Mouse (Mus musculus): ENCODE data around the gene Mast1. TPM values are rescaled to one million over a fixed set of nuclear protein-coding genes. Genes with fewer than 3 reads are reported as not detected.
A peak's percentile ranks its signal among the peaks of the same experiment; 100 is the strongest.

Mast1 gene
- total and polyA plus RNA-seq, 2 experiments from 2014 or later: not detected

DNA sequence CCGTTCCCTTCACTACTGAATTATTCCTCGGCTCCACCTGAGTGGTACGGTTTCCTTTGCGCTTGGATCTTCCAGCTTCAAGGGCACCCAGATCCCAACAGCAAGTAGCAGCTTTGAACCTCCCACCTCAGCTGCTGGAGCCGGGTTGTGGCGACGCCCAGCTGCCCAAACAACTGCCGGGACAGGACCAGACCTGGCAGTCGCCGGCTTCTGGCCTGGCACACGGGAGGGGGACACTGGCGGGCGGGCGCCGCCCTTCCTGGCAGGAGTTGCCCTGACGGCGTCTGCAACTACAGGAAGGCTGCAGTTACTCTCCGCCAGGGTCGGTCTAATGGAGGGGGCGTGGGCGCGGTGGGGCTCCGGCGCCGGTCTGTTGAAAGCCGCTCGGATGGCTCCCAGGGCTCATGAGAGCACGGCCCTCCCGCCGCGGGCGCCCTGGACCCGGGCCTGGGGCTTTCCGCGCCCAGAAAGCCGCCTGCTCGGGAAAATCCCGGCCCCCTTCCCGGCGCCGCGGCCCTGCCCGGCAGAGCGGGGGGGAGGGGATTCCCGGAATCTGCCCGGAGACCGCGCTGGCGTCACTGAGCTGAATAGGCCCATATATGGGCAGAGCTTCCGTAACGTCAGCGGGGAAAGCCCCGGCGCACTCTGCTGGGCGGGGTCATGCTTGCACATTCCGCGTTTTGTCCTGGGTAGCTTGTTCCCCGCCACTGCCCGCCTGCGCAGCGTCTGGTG is 39.0 kb upstream of the Mast1 start:
- no peak for TF ChIP-seq CTCF (IDR thresholded peaks at IDR 0.05; ENCODE audit: low read depth)
- TF ChIP-seq EP300 (IDR thresholded peaks at IDR 0.05; ENCODE audit: low read depth): no peak
- H3K4me1 ChIP-seq (ENCODE audit: control insufficient read depth, insufficient read depth): peaks cover 25% of the 10 kb centered on the region
- peak; percentile 93 for DNase-seq (ENCODE audit: low spot score)

DNA sequence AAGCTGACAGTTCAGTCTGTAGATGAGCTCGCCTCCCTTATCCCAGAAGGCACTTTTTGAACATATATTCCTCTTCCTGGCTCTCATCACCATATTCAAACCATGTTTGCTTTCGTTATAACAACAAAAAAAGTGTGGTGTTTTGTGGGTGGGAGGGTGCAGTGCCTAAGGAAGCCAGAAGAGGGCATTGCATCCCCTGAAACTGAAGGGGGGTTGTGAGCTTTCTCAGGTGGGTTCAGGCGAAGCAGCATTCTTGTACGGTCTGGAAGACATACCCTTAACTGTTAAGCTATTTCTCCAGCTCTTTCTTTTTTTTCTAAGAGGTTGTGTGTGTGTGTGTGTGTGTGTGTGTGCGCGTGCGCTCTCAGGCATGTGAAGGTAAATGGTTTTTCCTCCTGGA is 38.3 kb upstream of the Mast1 start:
- no peak for ATAC-seq (ENCODE audit: insufficient read depth, low read depth)

More for the DNA sequence above, 39.0 kb upstream of the Mast1 start:
- ATAC-seq (ENCODE audit: insufficient read depth, low read depth): peak; percentile 71
- Histone ChIP-seq H3K4me3 (ENCODE audit: low read depth, low read length) (peak overlapping the region; percentile 63), H3K9ac (replicated peaks; ENCODE audit: low read depth, low read length) (peak overlapping the region; percentile 67), H3K4me2 (ENCODE audit: low read depth, low read length) (peak overlapping the region; percentile 92), H3K9me3 (replicated peaks; ENCODE audit: control insufficient read depth, low read length) (no peaks in the 10 kb centered on the region), H3K36me3 (replicated peaks; ENCODE audit: control insufficient read depth, insufficient read depth, low read length) (peaks cover 27% of the 10 kb centered on the region), H3K27ac (ENCODE audit: low read depth) (peak overlapping the region; percentile 92), H3K27me3 (ENCODE audit: control insufficient read depth, insufficient read depth, low read length) (no peaks in the 10 kb centered on the region)
- WGBS: 1% methylated on average over 59 of the region's 61 CpGs

DNA sequence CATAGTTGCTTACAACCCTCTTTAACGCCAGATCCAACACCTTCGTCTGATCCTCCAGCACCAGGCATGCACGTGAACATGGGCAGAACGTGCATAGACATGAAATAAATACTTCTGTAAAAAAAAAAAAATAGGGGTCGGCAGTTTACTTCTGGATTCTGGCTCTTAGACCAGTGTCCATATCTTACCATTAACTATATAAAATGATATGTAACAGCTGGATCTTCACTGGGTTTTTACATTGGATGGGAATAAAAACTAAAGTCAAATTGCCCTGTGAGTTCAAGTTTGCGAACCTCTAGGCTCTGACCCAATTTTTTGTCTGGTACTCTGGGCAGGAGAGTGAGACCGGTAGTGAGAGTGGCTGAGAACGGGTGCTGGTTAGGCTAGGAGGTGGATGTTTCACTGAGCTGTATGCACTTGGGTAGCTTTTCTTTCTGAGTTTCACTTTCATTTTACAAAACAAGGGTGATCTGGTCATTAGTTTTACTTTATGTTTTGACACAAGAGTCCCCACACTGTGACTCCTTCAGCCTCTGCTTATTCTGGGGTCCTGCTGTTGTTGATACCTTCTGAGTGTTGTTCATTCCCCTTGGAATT is 37.5 kb upstream of the Mast1 start:
- H3K27me3 ChIP-seq (ENCODE audit: control insufficient read depth, insufficient read depth, low read length): no peaks in the 10 kb centered on the region
- ATAC-seq (ENCODE audit: insufficient read depth, low read depth): no peak
- no peak overlapping the region for H3K4me3 ChIP-seq (ENCODE audit: low read depth, low read length)
- peaks cover 22% of the 10 kb centered on the region for H3K4me1 ChIP-seq (ENCODE audit: control insufficient read depth, insufficient read depth)
- H3K4me2 ChIP-seq (ENCODE audit: low read depth, low read length): no peak overlapping the region
- DNase-seq (ENCODE audit: low spot score): no peak
- 77% methylated on average over 8 of the region's 8 CpGs for WGBS
- TF ChIP-seq CTCF (IDR thresholded peaks at IDR 0.05; ENCODE audit: low read depth) (no peak), EP300 (IDR thresholded peaks at IDR 0.05; ENCODE audit: low read depth) (no peak)
- H3K36me3 ChIP-seq (replicated peaks; ENCODE audit: control insufficient read depth, insufficient read depth, low read length): peaks cover 30% of the 10 kb centered on the region
- H3K9ac ChIP-seq (replicated peaks; ENCODE audit: low read depth, low read length): no peak overlapping the region
- no peak overlapping the region for H3K27ac ChIP-seq (ENCODE audit: low read depth)
- H3K9me3 ChIP-seq (replicated peaks; ENCODE audit: control insufficient read depth, low read length): no peaks in the 10 kb centered on the region

More for the DNA sequence above, 38.3 kb upstream of the Mast1 start:
- H3K4me3 ChIP-seq (ENCODE audit: low read depth, low read length): no peak overlapping the region; the same call in 1 of the 2 replicates
- 0 out of 2 replicates have a peak overlapping the region, but pooled peaks have one; percentile 92 for H3K27ac ChIP-seq (ENCODE audit: low read depth)
- DNase-seq (ENCODE audit: low spot score): peak; percentile 72
- H3K36me3 ChIP-seq (replicated peaks; ENCODE audit: control insufficient read depth, insufficient read depth, low read length): peaks cover 30% of the 10 kb centered on the region
- H3K27me3 ChIP-seq (ENCODE audit: control insufficient read depth, insufficient read depth, low read length): no peaks in the 10 kb centered on the region
- no peaks in the 10 kb centered on the region for H3K9me3 ChIP-seq (replicated peaks; ENCODE audit: control insufficient read depth, low read length)
- WGBS: 40% methylated on average over 7 of the region's 7 CpGs
- peaks cover 24% of the 10 kb centered on the region for H3K4me1 ChIP-seq (ENCODE audit: control insufficient read depth, insufficient read depth)
- H3K9ac ChIP-seq (replicated peaks; ENCODE audit: low read depth, low read length): no peak overlapping the region
- TF ChIP-seq EP300 (IDR thresholded peaks at IDR 0.05; ENCODE audit: low read depth) (0 out of 2 replicates have a peak, but pooled peaks have one; percentile 18), CTCF (IDR thresholded peaks at IDR 0.05; ENCODE audit: low read depth) (peak; percentile 86)
- peak overlapping the region; percentile 92; the same call in 1 of the 2 replicates for H3K4me2 ChIP-seq (ENCODE audit: low read depth, low read length)

DNA sequence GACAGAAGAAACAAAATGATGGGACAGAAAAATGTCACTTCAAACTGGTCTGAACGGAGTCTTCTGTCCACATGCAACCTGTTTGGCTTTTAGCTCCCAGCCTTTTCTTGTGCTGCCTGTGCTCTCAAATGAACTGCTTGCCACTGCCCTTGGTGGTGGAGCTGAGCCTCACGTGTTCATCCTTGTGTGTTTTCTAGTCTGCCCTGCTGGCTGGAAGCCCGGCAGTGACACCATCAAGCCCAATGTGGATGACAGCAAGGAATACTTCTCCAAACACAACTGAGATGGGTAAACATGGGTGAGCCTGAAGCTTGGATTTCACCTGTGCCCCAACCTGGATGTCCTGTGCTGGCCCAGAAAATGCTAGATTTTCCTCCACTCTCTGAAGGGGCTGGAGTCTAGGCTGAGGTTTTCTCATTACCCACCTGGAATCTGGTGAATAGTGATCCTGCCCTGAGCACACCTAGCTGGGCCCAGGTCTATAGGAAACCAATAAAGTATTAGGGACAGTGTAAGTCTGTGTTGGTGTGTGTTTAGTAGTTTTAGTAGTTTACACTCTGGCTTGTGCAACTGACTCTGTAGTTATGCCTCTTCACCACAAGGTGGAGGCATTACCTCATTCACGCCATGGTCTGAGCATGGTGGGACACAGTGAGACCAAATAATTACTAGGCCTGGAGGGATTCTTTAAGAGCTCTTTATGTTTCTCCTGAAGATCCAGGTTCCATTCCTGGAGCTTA is 36.8 kb upstream of the Mast1 start:
- Histone ChIP-seq H3K27ac (ENCODE audit: low read depth) (peak overlapping the region; percentile 43; the same call in 1 of the 2 replicates), H3K36me3 (replicated peaks; ENCODE audit: control insufficient read depth, insufficient read depth, low read length) (peaks cover 30% of the 10 kb centered on the region), H3K9ac (replicated peaks; ENCODE audit: low read depth, low read length) (no peak overlapping the region), H3K27me3 (ENCODE audit: control insufficient read depth, insufficient read depth, low read length) (no peaks in the 10 kb centered on the region), H3K4me3 (ENCODE audit: low read depth, low read length) (no peak overlapping the region), H3K4me2 (ENCODE audit: low read depth, low read length) (no peak overlapping the region), H3K4me1 (ENCODE audit: control insufficient read depth, insufficient read depth) (peaks cover 16% of the 10 kb centered on the region), H3K9me3 (replicated peaks; ENCODE audit: control insufficient read depth, low read length) (no peaks in the 10 kb centered on the region)
- WGBS: 45% methylated on average over 4 of the region's 4 CpGs
- ATAC-seq (ENCODE audit: insufficient read depth, low read depth) (peak; percentile 13; the same call in 1 of the 2 replicates), DNase-seq (ENCODE audit: low spot score) (peak; percentile 76)
- TF ChIP-seq CTCF (IDR thresholded peaks at IDR 0.05; ENCODE audit: low read depth) (peak; percentile 95), EP300 (IDR thresholded peaks at IDR 0.05; ENCODE audit: low read depth) (no peak)

DNA sequence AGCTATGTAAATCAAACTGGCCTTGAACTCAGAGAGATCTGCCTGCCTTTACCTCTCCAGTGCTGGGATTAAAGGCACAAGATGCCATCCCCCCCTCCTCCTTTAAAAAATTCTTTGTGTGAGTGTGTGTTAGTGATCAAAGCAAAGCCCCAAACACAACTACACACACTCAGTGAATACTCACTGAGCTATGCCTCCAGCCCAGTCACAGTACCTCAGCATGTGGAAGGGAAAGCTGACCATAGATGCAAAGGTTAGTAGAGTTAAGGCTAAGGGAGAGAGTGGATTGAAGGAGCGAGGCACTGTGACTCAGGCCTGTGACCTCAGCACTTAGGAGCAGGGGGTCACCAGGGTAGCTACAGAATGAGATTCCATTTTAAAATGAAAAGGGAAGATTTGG is 35.9 kb upstream of the Mast1 start:
- Histone ChIP-seq H3K4me3 (ENCODE audit: low read depth, low read length) (no peak overlapping the region), H3K4me1 (ENCODE audit: control insufficient read depth, insufficient read depth) (peaks cover 19% of the 10 kb centered on the region), H3K27me3 (ENCODE audit: control insufficient read depth, insufficient read depth, low read length) (no peaks in the 10 kb centered on the region), H3K9me3 (replicated peaks; ENCODE audit: control insufficient read depth, low read length) (no peaks in the 10 kb centered on the region), H3K27ac (ENCODE audit: low read depth) (peak overlapping the region; percentile 39; the same call in 1 of the 2 replicates), H3K9ac (replicated peaks; ENCODE audit: low read depth, low read length) (no peak overlapping the region), H3K36me3 (replicated peaks; ENCODE audit: control insufficient read depth, insufficient read depth, low read length) (peaks cover 30% of the 10 kb centered on the region), H3K4me2 (ENCODE audit: low read depth, low read length) (no peak overlapping the region)
- ATAC-seq (ENCODE audit: insufficient read depth, low read depth) (no peak), DNase-seq (ENCODE audit: low spot score) (no peak)
- TF ChIP-seq CTCF (IDR thresholded peaks at IDR 0.05; ENCODE audit: low read depth) (no peak), EP300 (IDR thresholded peaks at IDR 0.05; ENCODE audit: low read depth) (no peak)
- 88% methylated on average over 1 of the region's 1 CpGs for WGBS
